Mouse (Mus musculus): Measurements from ENCODE around the gene Gtf2i.

The Gtf2i gene

GRCm38 (mm10) chr5:134282603-134283002 is 32.0 kb downstream of the Gtf2i start:
- in situ Hi-C loops (cut with MboI, MseI), result no loop called here

GRCm38 (mm10) chr5:134282076-134282475 is 32.5 kb downstream of the Gtf2i start:
- in situ Hi-C loops (cut with MboI, MseI), result no loop called here

GRCm38 (mm10) chr5:134279371-134279770 is 35.2 kb downstream of the Gtf2i start:
- in situ Hi-C loops (cut with MboI, MseI), result no loop called here

- in situ Hi-C loops (cut with MboI, MseI), result no loop called here
These were observed 37.5 kb downstream of the Gtf2i start for GRCm38 (mm10) chr5:134277109-134277508.

GRCm38 (mm10) chr5:134275556-134275955 is 39.0 kb downstream of the Gtf2i start:
- in situ Hi-C loops (cut with MboI, MseI), result no loop called here

GRCm38 (mm10) chr5:134275021-134275420 is 39.5 kb downstream of the Gtf2i start:
- in situ Hi-C loops (cut with MboI, MseI), result no loop called here

- in situ Hi-C loops (cut with MboI, MseI), result no loop called here
These were observed 40.8 kb downstream of the Gtf2i start for GRCm38 (mm10) chr5:134273761-134274160.

GRCm38 (mm10) chr5:134272761-134273160 is 41.8 kb downstream of the Gtf2i start:
- in situ Hi-C loops (cut with MboI, MseI), result no loop called here

GRCm38 (mm10) chr5:134271421-134271820 is 43.1 kb downstream of the Gtf2i start:
- in situ Hi-C loops (cut with MboI, MseI), result no loop called here

GRCm38 (mm10) chr5:134270566-134270965 is 44.0 kb downstream of the Gtf2i start:
- in situ Hi-C loops (cut with MboI, MseI), result no loop called here

- in situ Hi-C loops (cut with MboI, MseI), result no loop called here
These were observed 44.8 kb downstream of the Gtf2i start for GRCm38 (mm10) chr5:134269751-134270150.

- in situ Hi-C loops (cut with MboI, MseI), result no loop called here
These were observed 45.8 kb downstream of the Gtf2i start for GRCm38 (mm10) chr5:134268751-134269150.

- in situ Hi-C loops (cut with MboI, MseI), result no loop called here
These were observed 48.2 kb downstream of the Gtf2i start for GRCm38 (mm10) chr5:134266404-134266803.

GRCm38 (mm10) chr5:134265890-134266289 is 48.7 kb downstream of the Gtf2i start:
- in situ Hi-C loops (cut with MboI, MseI), result no loop called here

- in situ Hi-C loops (cut with MboI, MseI), result no loop called here
These were observed 54.4 kb downstream of the Gtf2i start for GRCm38 (mm10) chr5:134260001-134260636.

GRCm38 (mm10) chr5:134258934-134259333 is 55.6 kb downstream of the Gtf2i start:
- in situ Hi-C loops (cut with MboI, MseI), result no loop called here

- in situ Hi-C loops (cut with MboI, MseI), result no loop called here
These were observed 56.2 kb downstream of the Gtf2i start for GRCm38 (mm10) chr5:134258395-134258794.

- in situ Hi-C loops (cut with MboI, MseI), result no loop called here
These were observed 57.1 kb downstream of the Gtf2i start for GRCm38 (mm10) chr5:134257349-134258031.

- in situ Hi-C loops (cut with MboI, MseI), result no loop called here
These were observed 59.3 kb downstream of the Gtf2i start for GRCm38 (mm10) chr5:134255294-134255693.

GRCm38 (mm10) chr5:134253806-134254205 is 60.8 kb downstream of the Gtf2i start:
- in situ Hi-C loops (cut with MboI, MseI), result loop anchor here in 1 of 2 experiments (5.0 kb wide), 1 partner anchor 72 kb away; the partner anchor contains the start of gene Gtf2ird2

- in situ Hi-C loops (cut with MboI, MseI), result loop anchor here in 1 of 2 experiments (5.0 kb wide), 1 partner anchor 69 kb away; the partner anchor contains the start of gene Gtf2ird2
These were observed 63.5 kb downstream of the Gtf2i start for GRCm38 (mm10) chr5:134251083-134251482.

GRCm38 (mm10) chr5:134250601-134251000 is 64.0 kb downstream of the Gtf2i start:
- in situ Hi-C loops (cut with MboI, MseI), result loop anchor here in 1 of 2 experiments (5.0 kb wide), 1 partner anchor 68 kb away; the partner anchor contains the start of gene Gtf2ird2

- in situ Hi-C loops (cut with MboI, MseI), result no loop called here
These were observed 65.3 kb downstream of the Gtf2i start for GRCm38 (mm10) chr5:134249245-134249649.

Data from T-helper 17 cell (primary cell).